Mouse (Mus musculus): ENCODE data around the gene Ctc1.

Ctc1 gene

DNA sequence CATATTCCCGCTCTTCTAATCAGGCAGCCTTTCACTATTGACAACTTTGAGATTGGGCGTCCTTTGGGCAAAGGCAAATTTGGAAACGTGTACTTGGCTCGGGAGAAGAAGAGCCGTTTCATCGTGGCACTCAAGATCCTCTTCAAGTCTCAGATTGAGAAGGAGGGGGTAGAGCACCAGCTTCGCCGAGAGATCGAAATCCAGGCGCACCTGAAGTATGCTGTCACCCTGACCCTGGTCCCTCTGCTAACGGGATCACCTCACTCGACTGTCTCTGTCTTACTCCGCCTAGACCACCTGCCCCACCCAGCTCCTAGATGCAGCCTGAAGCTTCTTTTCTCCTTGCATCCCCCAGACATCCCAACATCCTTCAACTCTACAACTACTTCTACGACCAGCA is 32.4 kb downstream of the Ctc1 start:
- DNase-seq (ENCODE audit: low spot score in 2 of 2): no peak

GRCm38 (mm10) chr11:69050748-69051147 is 35.0 kb downstream of the Ctc1 start:
- DNase-seq (ENCODE audit: low spot score in 2 of 2): no peak

GRCm38 (mm10) chr11:69051771-69052170 is 36.1 kb downstream of the Ctc1 start:
- DNase-seq (ENCODE audit: low spot score in 2 of 2): no peak

- DNase-seq (ENCODE audit: low spot score in 2 of 2): no peak
Measured at GRCm38 (mm10) chr11:69052824-69053421, 37.2 kb downstream of the Ctc1 start.

- DNase-seq (ENCODE audit: low spot score in 2 of 2): no peak
Measured at GRCm38 (mm10) chr11:69053848-69054247, 38.1 kb downstream of the Ctc1 start.

DNA sequence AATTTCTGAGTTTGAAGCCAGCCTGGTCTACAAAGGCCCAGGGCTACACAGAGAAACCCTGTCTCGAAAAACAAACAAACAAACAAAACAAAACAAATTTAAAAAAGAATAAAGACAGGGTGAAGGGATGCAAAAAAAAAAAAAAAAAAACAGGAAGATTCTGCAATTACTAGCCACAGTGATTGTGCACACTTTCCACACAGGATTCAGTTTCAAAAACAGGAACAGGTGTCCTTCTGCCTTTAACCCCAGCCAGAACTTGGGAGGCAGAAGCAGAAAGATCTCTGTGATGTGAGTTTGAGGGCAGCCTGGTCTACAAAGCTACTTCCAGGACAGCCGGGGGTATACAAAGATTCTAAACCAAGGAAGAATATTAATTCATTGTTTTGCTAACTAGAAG is 42.6 kb downstream of the Ctc1 start:
- DNase-seq (ENCODE audit: low spot score in 2 of 2): no peak

GRCm38 (mm10) chr11:69058729-69059356 is 43.1 kb downstream of the Ctc1 start:
- DNase-seq (ENCODE audit: low spot score in 2 of 2): no peak

DNA sequence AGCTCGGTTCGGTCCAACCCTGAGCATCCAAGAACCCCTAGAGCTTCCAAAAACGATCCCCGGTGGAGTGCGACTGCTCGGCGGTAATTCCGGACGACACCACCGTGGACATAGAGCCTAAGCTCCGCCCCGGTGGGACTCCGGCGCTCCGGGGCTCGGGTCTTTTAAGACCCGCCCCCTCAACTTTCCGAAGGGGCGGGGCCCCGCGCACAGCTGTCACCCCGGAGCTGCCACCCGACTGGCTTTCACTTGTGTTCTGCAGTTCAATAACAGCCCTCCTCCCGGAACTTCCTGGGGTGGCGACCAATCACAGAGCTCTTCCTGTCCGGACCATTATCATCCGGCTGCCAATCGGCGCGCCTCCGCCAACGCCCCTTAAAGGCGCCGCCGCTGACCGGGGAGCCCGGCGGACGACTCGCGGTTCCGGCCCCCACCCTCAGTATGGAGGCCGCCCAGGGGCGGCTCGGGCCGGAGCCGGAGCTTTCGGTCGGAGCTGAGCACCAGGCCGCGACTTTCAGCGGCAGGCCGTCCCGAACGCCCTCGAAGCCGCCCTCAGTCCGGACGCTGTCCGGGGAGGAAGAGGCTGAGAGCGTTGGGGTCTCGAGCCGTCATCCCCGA is 43.8 kb downstream of the Ctc1 start, which contains the start of gene Borcs6:
Gene Borcs6, plus strand, starts transcription at position 361 of the 618 bp plus-strand sequence.
- DNase-seq (ENCODE audit: low spot score in 2 of 2): peak; percentile 92 to 94

DNA sequence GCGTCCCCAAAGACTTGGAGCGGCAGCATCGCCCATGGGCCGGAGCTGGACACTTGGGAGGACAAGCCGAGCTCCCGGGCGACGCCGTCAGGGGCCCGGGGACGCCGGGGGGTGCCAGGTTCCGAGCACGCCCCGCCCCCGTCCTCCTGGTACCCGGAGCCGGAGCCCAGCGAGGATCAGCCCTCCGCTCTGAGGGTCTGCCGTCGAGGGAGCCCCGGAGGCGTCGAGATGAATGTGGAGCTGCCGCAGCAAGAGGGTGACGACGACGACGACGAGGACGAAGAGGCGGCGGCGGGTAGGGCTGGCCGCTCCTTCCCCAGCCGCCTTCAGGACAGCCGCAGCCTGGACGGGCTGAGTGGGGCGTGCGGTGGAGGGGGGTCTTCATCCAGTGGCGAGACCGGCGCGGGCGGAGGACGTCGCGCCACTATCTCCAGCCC is 44.3 kb downstream of the Ctc1 start:
- no peak for DNase-seq (ENCODE audit: low spot score in 2 of 2)

GRCm38 (mm10) chr11:69060448-69061254 is 44.9 kb downstream of the Ctc1 start:
- DNase-seq (ENCODE audit: low spot score in 2 of 2): no peak

DNA sequence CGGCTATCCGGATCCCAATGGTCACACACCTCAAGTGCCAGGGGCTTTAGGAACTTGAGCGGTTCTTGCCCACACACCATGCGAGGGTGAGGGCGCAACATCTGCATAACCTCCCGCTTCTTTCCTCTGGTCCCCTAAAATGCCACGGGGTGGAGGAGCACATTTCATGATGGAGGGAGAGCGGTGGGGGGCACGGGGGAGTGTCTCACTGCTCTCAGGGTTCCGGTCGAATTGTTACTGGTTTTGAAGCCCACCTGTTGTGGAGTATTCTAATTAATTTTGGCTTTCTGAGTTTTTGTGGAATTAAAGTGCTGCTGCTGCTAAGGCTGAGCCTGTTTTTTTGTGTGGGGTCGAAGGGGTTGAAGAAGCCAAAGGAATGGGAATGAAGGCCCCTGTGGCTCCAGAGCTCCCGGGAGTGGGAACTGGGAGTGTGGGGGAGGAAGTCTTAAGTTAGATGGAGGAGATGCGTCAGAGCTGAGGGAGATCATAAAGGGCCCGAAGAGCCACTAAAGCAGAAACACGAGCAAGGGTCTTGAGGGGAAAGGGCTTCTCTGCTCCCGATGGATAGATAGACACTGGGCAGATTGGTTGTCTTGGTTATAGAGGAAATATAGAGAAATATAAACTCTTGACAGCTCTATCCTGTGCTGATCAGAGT is 45.7 kb downstream of the Ctc1 start:
- no peak for DNase-seq (ENCODE audit: low spot score in 2 of 2)

- peak; percentile 84 to 85 for DNase-seq (ENCODE audit: low spot score in 2 of 2)
Measured at GRCm38 (mm10) chr11:69062194-69062760, 46.6 kb downstream of the Ctc1 start.

DNA sequence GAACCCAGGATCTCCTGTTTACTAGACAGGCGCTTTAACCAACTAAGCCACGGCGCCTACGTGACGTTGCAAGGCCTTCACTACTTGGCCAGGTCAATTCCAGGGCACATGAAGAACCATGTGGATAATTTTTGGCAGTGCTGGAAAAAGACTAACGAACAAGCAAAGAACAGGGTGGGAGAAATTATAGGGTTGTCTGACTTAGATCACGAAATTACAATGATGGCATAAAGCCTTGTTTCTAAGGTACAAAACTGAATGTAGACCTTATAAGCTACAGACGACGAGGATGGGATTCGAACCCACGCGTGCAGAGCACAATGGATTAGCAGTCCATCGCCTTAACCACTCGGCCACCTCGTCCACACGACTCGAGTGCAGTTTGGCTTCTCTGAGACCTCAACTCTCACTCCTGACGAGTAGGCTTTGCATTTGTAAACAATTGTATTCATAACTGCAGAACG is 47.1 kb downstream of the Ctc1 start:
- peak; percentile 97 to 98 for DNase-seq (ENCODE audit: low spot score in 2 of 2)

GRCm38 (mm10) chr11:69063413-69064201 is 47.9 kb downstream of the Ctc1 start:
- DNase-seq (ENCODE audit: low spot score in 2 of 2): peak; percentile 82 to 84

- DNase-seq (ENCODE audit: low spot score in 2 of 2): no peak
Measured at GRCm38 (mm10) chr11:69064259-69065133, 48.8 kb downstream of the Ctc1 start.

DNA sequence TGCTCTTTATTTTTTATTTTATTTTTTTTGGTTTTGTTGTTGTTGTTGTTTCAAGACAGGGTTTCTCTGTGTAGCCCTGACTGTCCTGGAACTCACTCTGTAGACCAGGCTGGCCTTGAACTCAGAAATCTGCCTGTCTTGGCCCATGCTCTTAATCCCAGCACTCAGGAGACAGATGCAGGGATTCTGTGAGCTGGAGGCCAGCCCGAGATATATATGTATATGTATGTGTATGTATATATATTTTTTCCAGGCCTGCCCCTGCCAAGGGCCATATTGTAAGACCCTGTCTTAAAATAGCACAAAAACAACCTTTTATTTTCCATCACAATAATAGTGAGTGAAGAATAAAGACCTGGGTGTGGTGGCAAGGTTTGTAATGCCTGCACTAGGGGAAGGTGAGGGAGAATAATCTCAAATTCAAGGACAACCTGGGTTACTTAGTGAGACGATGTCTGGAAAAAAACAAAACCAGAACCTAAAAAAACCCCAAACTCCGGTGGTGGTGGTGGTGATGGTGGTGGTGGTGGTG is 49.7 kb downstream of the Ctc1 start:
- no peak for DNase-seq (ENCODE audit: low spot score in 2 of 2)

- DNase-seq (ENCODE audit: low spot score in 2 of 2): peak in 1 of 2 experiments; percentile 42
Measured at GRCm38 (mm10) chr11:69066163-69066861, 50.6 kb downstream of the Ctc1 start.

DNA sequence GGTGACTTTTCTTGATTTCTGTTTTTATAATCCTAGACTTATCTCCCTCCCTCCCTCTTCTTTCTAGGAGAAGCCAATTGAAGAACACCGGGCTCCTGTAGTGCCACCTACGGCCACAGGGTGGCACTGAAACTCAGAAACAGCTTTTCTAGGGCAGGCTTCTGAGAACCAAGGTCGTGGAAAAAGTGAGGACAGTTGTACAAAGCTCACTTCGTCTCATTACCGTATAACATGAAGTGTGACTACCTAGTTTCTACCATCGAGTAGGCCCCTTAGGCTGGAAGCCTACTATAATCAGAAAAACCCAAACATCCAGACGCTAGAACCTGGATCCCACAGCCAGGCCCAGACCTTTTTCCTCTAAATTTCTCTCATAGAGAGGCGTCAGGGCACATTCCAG is 51.2 kb downstream of the Ctc1 start:
- peak; percentile 70 to 82 for DNase-seq (ENCODE audit: low spot score in 2 of 2)

DNA sequence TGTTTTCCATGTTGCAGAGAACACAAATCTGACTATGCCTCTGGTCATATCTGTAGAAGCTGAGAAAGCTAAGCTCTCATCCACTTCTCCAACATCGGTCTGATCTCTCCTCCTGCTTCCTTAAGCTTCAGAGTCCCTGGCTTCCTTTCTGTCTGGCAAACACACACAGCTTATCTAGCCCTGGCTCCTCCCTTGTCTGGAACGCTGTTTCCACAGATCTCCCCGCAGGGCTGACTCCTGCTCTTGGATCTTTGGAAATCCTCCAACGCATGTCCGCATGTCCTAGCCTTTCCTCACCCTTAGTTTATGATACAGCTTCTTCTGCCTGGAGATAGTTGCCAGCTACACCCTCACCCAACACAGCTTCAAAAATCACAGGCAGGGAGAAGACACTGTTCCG is 51.9 kb downstream of the Ctc1 start:
- DNase-seq (ENCODE audit: low spot score in 2 of 2): no peak

All from natural killer cell, adult 2 months (primary cell).